Mouse (Mus musculus) midbrain, embryonic 11.5 days (tissue): Measurements from ENCODE around the gene Lgr6. TPM values are rescaled to one million over a fixed set of nuclear protein-coding genes. Genes with fewer than 3 reads are reported as not detected.

Source experiments
- ATAC-seq: fragments of 200-750 bp; cut with Nextera tagmentation; 2 replicates; pipeline ENCODE4 v1.8.0; 2017; ENCODE audit warnings: moderate TSS enrichment, moderate library complexity; ENCODE audit not compliant: low FRiP score
- DNase-seq: peaks from one replicate; pipeline ENCODE4 v3.0.0; 2015; ENCODE audit warnings: low spot score; ENCODE audit errors: missing footprints
- H3K27ac ChIP-seq: fragments of 300-500 bp; sonication (generic); 2 replicates; pipeline ENCODE4 v1.5.1; 2014; ENCODE audit warnings: low read depth, low read length
- H3K27me3 ChIP-seq: fragments of 300-500 bp; sonication (generic); 2 replicates; pipeline ENCODE4 v1.6.1; 2014; ENCODE audit warnings: mild to moderate bottlenecking, low read length, moderate library complexity, mixed read lengths; ENCODE audit not compliant: control insufficient read depth, insufficient read depth
- H3K36me3 ChIP-seq: fragments of 300-500 bp; sonication (generic); 2 replicates; pipeline ENCODE4 v1.6.1; 2014; ENCODE audit warnings: mild to moderate bottlenecking, low read length, moderate library complexity, mixed read lengths; ENCODE audit not compliant: control insufficient read depth, insufficient read depth
- H3K4me1 ChIP-seq: fragments of 300-500 bp; sonication (generic); 2 replicates; pipeline ENCODE4 v1.6.1; 2014; ENCODE audit warnings: low read length; ENCODE audit not compliant: control insufficient read depth, insufficient read depth
- H3K4me2 ChIP-seq: fragments of 300-500 bp; sonication (generic); 2 replicates; pipeline ENCODE4 v1.6.1; 2014; ENCODE audit warnings: mild to moderate bottlenecking, moderate library complexity
- H3K4me3 ChIP-seq: fragments of 300-500 bp; sonication (generic); 2 replicates; pipeline ENCODE4 v1.5.1; 2014; ENCODE audit warnings: low read depth, low read length
- H3K9ac ChIP-seq: fragments of 300-500 bp; sonication (generic); 2 replicates; pipeline ENCODE4 v1.6.1; 2014; ENCODE audit warnings: low read length
- H3K9me3 ChIP-seq: fragments of 300-500 bp; sonication (generic); 2 replicates; pipeline ENCODE4 v1.6.1; 2016; ENCODE audit warnings: low read length; ENCODE audit not compliant: control insufficient read depth
- WGBS: fragments of 180-500 bp; shearing (Covaris S2); extraction: QIAGEN DNeasy Blood & Tissue Kit; methylation state at CpG from one replicate; pipeline ENCODE4 v1.1.7; 2014; 5-methylcytosine and 5-hydroxymethylcytosine counted together
- polyA plus RNA-seq: library from polyadenylated mRNA; unstranded; fragments of >200 nt; fragmentation: Nextera tagmentation; extraction: Ambion mirVana; gene quantifications from 2 replicates; pipeline ENCODE4 v1.2.1, GENCODE M21; 2014

The Lgr6 gene
- polyA plus RNA-seq, 1 experiment from 2014 or later: 0.12 TPM

DNA sequence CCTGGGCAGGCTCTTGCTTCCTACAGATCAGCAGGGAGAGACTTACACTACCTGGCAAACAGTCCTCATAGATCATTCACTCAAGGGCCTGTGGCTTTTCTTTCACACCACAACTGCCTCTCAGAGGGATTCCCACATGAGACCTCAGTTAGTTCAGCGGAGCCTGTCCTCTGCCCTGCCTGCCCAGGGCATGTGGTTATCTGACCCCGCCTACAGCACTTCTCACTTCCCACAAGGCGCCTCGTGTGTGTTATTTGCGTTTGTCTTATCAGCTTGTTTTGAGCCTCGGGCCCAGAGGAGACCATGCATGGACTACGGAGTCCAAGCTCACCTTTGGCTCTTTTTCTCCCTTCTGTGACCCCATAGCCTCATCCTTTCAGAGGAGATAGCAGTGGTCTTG is 9.9 kb downstream of the Lgr6 start:
- no peak for ATAC-seq
- no peak for DNase-seq
- Histone ChIP-seq H3K4me1 (no peaks in the 10 kb centered on the region), H3K27me3 (no peaks in the 10 kb centered on the region), H3K4me3 (no peak overlapping the region), H3K36me3 (no peaks in the 10 kb centered on the region), H3K4me2 (no peak overlapping the region), H3K9me3 (no peaks in the 10 kb centered on the region), H3K27ac (no peak overlapping the region), H3K9ac (no peak overlapping the region)
- WGBS: 59% methylated on average over 7 of the region's 7 CpGs

DNA sequence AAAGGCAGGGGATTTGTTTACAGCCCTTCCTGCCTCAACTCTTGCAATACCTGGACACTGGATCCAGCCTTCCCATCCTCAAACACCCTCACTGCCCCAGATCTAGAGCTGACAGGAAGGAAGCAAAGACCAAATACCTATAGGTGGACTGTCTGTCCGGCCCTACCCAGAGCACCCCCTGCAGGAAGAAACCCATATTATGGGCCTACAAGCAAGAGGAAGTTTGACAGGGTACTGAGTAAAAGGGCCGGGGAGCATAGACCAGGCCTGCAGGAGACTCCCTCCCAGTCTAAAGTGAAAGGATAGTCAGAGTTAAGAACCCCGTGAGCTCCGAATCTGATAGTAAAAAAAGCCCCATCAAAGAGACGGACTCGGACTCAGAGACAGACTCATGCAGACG is 10.4 kb downstream of the Lgr6 start:
- Histone ChIP-seq H3K4me2 (no peak overlapping the region), H3K4me1 (no peaks in the 10 kb centered on the region), H3K4me3 (no peak overlapping the region), H3K36me3 (no peaks in the 10 kb centered on the region), H3K27ac (no peak overlapping the region), H3K9ac (no peak overlapping the region), H3K27me3 (no peaks in the 10 kb centered on the region), H3K9me3 (no peaks in the 10 kb centered on the region)
- WGBS: 70% methylated on average over 7 of the region's 7 CpGs
- DNase-seq (no peak), ATAC-seq (no peak)

DNA sequence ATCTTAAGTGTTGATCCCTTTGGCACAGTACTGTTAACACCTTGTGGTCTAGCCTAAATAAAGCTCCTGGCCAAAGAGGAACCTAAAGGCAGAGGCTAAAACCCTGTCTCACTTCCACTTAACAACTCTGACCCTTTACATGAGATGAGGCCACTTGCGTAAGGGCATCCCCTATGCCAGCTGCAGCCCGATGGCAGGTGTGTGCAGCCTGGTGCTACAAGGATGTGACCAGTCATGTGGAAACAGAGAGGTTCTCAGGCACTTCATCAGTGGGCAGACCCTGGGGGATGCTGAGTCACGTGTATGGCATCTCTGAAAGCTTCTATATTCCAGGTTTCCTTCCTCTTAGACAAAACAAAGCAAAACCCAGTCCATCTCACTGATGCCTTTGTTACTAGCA is 14.2 kb downstream of the Lgr6 start:
- Histone ChIP-seq H3K4me2 (no peak overlapping the region), H3K4me1 (no peaks in the 10 kb centered on the region), H3K27ac (no peak overlapping the region), H3K9me3 (no peaks in the 10 kb centered on the region), H3K4me3 (no peak overlapping the region), H3K9ac (no peak overlapping the region), H3K27me3 (peaks cover 6% of the 10 kb centered on the region), H3K36me3 (no peaks in the 10 kb centered on the region)
- DNase-seq (peak; percentile 35), ATAC-seq (no peak)
- WGBS: 82% methylated on average over 3 of the region's 3 CpGs

DNA sequence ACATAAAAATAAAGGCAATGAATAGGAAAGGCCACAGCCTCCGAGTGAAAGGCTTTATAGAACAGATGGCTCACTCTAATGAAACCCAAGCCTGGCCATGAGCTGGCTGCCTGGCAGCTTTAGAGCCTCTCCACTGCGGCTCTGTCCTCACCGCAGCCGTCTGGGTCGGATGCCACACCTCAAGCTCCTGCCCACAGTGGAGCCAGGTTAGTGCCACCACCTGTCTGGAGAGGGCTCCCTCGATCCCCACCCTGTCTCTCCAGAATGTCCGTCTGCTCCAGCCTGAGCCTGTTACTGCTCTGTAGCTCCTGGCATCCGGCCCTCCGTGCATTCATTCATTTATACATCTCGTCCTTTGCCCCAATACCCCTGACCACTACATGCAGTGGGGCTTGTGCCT is 15.4 kb downstream of the Lgr6 start:
- no peak overlapping the region for H3K4me2 ChIP-seq
- no peaks in the 10 kb centered on the region for H3K4me1 ChIP-seq
- H3K4me3 ChIP-seq: no peak overlapping the region
- no peaks in the 10 kb centered on the region for H3K9me3 ChIP-seq
- no peak overlapping the region for H3K27ac ChIP-seq
- peaks cover 17% of the 10 kb centered on the region for H3K27me3 ChIP-seq
- ATAC-seq: no peak
- H3K36me3 ChIP-seq: no peaks in the 10 kb centered on the region
- no peak for DNase-seq
- WGBS: 79% methylated on average over 10 of the region's 10 CpGs
- no peak overlapping the region for H3K9ac ChIP-seq

DNA sequence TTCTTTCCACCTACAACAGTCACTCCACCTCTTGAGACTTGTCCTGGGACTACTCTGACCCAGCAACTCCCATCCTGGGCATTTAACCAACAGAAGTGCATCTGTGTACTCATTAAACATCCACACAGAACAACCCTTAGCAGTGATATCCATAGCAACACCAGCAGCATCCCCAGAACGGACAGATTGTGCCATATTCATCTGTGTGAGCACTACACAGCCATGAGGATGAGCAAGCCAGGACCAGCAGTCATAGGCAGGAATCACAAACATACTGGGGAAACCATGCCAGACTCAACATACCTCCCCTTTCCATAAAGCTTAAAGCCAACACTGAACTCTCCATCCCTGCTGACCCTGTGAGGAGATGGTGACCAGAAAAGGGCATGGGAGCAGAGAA is 17.7 kb downstream of the Lgr6 start:
- no peak overlapping the region for H3K27ac ChIP-seq
- no peaks in the 10 kb centered on the region for H3K36me3 ChIP-seq
- 0 out of 2 replicates have a peak, but pooled peaks cover 4% of the 10 kb centered on the region for H3K4me1 ChIP-seq
- H3K9ac ChIP-seq: no peak overlapping the region
- no peaks in the 10 kb centered on the region for H3K9me3 ChIP-seq
- ATAC-seq (no peak), DNase-seq (no peak)
- peaks cover 17% of the 10 kb centered on the region for H3K27me3 ChIP-seq
- 67% methylated on average over 1 of the region's 1 CpGs for WGBS
- no peak overlapping the region for H3K4me2 ChIP-seq
- H3K4me3 ChIP-seq: no peak overlapping the region

DNA sequence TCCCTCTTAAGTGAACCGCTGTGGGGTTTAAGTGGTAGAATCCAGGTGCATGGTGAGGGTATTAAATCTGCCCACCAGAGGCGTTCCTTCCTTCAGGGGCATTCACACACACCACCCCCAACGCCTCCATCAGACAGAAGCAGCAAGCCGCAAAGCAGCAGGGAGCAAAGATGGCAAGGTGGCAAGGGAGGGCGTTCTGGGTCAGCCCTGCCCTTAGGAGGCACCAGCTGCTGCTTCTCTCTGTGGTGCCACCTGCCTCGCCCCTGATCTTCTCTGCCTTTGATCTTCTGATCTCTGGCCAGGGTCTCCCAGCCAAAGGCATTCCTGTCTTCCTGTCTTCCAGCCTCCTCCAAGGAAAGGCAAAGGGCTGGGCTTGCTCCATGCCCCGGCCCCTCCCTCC is 19.1 kb downstream of the Lgr6 start:
- H3K4me2 ChIP-seq: no peak overlapping the region
- no peak for DNase-seq
- no peak overlapping the region for H3K27ac ChIP-seq
- H3K9ac ChIP-seq: no peak overlapping the region
- WGBS: 29% methylated on average over 7 of the region's 7 CpGs
- no peak for ATAC-seq
- H3K4me1 ChIP-seq: 0 out of 2 replicates have a peak, but pooled peaks cover 4% of the 10 kb centered on the region
- H3K27me3 ChIP-seq: peaks cover 17% of the 10 kb centered on the region
- no peaks in the 10 kb centered on the region for H3K9me3 ChIP-seq
- no peak overlapping the region for H3K4me3 ChIP-seq
- H3K36me3 ChIP-seq: no peaks in the 10 kb centered on the region

DNA sequence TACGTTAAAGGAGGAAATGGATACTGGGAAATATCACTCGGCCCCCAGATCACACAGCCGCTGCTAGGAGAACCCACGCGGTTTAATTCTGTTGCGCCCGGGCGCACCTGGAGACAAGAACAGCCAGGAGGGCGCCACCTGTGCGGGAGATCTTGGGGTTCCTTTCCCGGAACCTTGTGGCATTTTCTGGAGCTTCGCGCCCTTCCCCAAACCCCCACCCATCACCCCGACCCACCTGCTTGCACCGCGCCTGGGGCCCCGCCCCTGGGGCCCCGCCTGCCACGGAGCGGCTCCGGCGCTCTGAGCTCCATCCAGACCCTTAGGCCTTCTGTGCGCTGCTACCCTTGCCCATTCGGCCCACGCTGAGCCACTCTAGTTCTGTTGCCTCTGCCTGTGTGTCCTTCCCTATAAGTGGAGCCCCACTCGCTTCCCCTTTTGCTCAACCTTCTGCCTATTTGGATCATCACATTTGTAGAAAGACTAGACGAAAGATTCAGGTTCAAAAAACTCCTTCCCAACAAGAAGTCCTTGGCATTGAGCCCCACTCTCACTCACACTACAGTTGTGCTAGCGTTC is 19.7 kb downstream of the Lgr6 start:
- peak overlapping the region; percentile 11; the same call in 1 of the 2 replicates for H3K4me2 ChIP-seq
- H3K9me3 ChIP-seq: no peaks in the 10 kb centered on the region
- no peaks in the 10 kb centered on the region for H3K36me3 ChIP-seq
- no peak overlapping the region for H3K4me3 ChIP-seq
- ATAC-seq (no peak), DNase-seq (no peak)
- 0 out of 2 replicates have a peak, but pooled peaks cover 4% of the 10 kb centered on the region for H3K4me1 ChIP-seq
- no peak overlapping the region for H3K9ac ChIP-seq
- H3K27me3 ChIP-seq: peaks cover 17% of the 10 kb centered on the region
- H3K27ac ChIP-seq: no peak overlapping the region
- WGBS: 16% methylated on average over 28 of the region's 28 CpGs

DNA sequence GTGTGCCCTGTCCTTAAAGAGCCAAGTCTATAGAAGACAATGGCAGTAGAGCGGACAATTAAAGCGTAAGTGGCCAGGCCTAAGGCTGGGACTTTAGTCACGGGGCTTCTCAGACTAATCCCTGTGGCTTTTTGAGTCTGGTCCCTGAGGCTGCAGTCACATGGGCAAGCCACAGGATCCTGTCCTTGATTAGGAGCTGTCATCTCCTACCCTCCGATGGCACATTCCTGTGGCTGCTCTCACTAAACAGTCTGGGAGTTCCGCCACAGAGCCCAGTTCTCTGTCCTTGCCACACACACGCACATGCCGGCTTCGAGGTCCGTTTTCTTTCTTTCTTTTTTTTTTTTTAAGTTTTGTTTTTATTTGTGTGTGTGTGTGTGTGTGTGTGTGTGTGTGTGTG is 21.6 kb downstream of the Lgr6 start:
- H3K4me1 ChIP-seq: 0 out of 2 replicates have a peak, but pooled peaks cover 4% of the 10 kb centered on the region
- no peaks in the 10 kb centered on the region for H3K9me3 ChIP-seq
- H3K27ac ChIP-seq: no peak overlapping the region
- no peak overlapping the region for H3K4me2 ChIP-seq
- peaks cover 17% of the 10 kb centered on the region for H3K27me3 ChIP-seq
- ATAC-seq (0 out of 2 replicates have a peak, but pooled peaks have one; percentile 44), DNase-seq (peak; percentile 84)
- WGBS: 39% methylated on average over 9 of the region's 9 CpGs
- H3K4me3 ChIP-seq: no peak overlapping the region
- no peaks in the 10 kb centered on the region for H3K36me3 ChIP-seq
- H3K9ac ChIP-seq: no peak overlapping the region

DNA sequence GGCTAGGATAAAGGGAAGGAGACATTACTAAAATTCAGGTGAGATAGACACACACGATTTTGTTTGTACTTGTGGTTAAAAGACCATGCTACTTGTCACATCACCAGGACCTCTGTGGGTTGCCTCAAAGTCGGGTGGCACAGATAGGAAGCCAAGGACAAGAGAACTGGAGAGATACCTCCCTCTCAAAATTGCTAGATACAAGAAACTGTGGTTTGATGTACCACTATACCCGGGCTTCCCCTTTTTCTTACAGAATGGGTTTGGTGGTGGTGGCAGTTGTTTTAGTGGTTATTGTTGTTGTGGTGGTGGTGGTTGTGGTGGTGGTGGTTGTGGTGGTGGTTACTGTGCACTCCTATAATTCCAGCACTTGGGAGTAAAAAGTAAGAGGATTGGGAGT is 22.8 kb downstream of the Lgr6 start:
- 77% methylated on average over 3 of the region's 3 CpGs for WGBS
- Histone ChIP-seq H3K4me3 (no peak overlapping the region), H3K4me1 (0 out of 2 replicates have a peak, but pooled peaks cover 4% of the 10 kb centered on the region), H3K9me3 (no peaks in the 10 kb centered on the region), H3K9ac (no peak overlapping the region), H3K27me3 (peaks cover 17% of the 10 kb centered on the region), H3K4me2 (no peak overlapping the region), H3K36me3 (no peaks in the 10 kb centered on the region), H3K27ac (no peak overlapping the region)
- no peak for ATAC-seq
- DNase-seq: peak; percentile 26
